Mouse (Mus musculus) cerebellum, adult 9-11 months (tissue): ENCODE results near the gene Chpt1.
"Not testable (repeated sequence)": the region's sequence is repeated elsewhere in the genome, so short reads cannot be mapped to it uniquely, and the experiment has no call there.

ENCODE experiments used
- DNase-seq: peaks from one replicate; pipeline ENCODE4 v3.0.0; 2022

The Chpt1 gene

GRCm38 (mm10) chr10:88494959-88495587, 8.8 kb downstream of the Chpt1 start:
- DNase-seq = no peak

DNA sequence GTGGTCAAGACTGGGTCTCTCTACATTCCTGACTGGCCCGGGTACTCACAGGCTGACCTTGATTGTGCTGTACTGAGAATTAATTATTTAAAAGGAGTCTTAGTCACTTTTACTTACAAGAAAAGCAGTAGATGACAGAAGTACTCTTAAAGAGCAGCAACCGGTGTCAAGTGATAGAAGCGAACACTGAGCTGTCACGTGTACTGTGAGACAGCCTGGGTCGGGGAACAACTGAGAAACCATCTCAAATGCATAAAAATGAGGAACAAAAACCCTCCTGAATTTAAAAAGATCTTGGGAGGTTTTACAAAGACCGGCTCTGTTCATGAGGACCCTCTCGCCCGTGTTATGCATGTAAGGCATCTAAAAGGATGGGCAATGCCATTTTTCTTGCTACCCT, 11.2 kb downstream of the Chpt1 start:
- DNase-seq = no peak

DNA sequence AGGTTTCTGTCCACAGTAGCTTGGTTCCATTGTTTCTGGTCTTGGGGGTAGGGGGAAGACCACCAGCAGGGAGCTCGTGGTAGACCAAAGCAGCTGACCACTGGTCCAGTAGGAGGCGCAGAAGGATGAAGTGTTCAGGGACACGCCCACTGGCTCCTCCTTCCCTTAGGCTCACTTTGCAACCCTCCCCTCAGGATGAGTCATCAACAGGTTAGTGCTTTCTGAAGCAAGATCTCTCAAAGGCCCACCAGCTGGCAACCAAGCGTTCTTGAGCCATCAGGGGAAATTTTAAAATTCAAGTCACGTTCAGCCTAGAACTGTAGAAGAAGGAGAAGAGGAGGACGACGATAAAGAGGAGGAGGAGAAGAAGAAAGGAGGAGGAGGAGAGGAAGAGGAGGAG, 12.2 kb downstream of the Chpt1 start:
- DNase-seq = no peak

DNA sequence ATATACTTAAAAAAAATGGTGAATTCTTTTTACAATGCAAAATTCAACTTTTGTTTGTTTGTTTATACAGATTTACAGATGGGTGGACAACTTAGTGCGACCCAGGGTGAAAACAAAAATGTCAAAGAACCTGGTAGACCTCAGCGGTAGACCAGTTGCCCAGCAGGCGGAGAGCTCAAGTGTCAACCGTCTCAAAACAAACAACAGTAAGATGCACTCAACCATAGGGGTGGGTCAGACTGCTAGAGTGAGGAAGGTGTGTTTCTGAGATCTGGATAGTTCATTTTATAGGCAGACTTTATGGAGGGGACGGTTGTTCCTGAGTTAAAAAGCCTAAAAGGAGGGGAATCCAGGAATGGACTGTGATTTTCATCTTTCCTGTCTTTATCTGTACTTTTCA, 15.2 kb downstream of the Chpt1 start:
- DNase-seq = no peak

DNA sequence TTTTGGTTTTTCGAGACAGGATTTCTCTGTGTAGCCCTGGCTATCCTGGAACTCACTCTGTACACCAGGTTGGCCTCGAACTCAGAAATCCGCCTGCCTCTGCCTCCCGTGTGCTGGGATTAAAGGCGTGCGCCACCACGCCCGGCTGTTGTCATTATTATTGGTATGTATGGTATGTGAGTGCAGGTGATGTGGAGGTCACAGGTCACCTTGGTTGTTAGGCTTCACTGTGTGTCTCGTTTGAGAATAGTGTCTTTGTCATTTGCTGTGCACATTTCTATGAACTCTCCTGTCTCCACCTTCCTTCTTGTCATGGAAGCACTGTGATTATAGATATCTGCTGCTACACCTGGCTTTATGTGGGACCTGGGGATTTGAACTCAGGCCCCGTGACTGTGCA, 21.0 kb downstream of the Chpt1 start:
- DNase-seq = not testable (repeated sequence)

GRCm38 (mm10) chr10:88460122-88460820, 43.6 kb downstream of the Chpt1 start:
- no peak for DNase-seq

DNA sequence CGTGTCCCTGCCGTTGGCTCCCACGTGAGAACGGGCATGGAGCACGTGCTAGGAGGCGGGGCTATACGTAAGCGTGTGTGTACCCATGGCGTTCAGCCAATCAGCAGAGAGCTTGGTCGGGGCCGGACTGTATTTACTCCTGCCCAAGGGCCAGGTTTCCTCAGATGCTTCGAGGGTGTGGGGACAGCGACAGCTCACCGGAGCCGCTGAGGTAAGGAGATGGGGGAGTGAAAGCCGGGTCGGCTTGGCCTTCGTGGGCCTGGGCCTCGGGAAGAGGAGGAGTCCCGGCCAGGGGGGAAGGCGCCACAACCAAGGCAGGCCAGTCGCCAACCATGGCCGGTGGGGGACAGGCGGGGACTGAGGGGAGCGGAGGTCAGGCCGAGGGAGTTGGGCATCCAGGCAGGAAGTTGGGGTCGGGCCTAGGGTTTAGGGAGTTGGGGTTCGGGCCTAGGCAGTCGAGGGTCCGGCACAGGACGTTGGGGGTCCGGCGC, 44.3 kb downstream of the Chpt1 start, which contains the start of gene Sycp3:
Sycp3 (plus strand) TSS at position 68 of the 491 bp plus-strand sequence.
- DNase-seq = no peak

DNA sequence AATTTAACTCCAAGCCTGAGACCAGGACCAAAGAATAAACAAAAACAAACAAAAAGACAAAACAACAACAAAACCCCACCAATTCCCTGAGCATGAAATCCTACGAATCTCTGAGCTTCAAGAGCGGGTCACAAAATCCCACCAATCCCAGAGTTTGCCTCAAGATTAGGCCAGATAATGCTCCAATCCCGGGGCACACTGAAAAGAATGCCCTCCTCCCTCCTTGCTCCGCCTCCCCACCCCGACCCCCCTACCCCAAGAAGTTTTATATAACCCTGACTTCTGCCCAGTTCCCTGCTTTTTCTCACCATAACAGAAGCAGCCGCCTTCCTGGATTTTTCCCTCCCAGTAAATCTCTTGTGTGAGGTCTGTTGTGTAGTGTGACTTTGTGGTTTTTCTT, 46.1 kb downstream of the Chpt1 start:
- DNase-seq = no peak

GRCm38 (mm10) chr10:88451990-88452389, 51.9 kb downstream of the Chpt1 start:
- no peak for DNase-seq

- peak; percentile 62 for DNase-seq
These were observed 52.7 kb downstream of the Chpt1 start for GRCm38 (mm10) chr10:88451221-88451620.

DNA sequence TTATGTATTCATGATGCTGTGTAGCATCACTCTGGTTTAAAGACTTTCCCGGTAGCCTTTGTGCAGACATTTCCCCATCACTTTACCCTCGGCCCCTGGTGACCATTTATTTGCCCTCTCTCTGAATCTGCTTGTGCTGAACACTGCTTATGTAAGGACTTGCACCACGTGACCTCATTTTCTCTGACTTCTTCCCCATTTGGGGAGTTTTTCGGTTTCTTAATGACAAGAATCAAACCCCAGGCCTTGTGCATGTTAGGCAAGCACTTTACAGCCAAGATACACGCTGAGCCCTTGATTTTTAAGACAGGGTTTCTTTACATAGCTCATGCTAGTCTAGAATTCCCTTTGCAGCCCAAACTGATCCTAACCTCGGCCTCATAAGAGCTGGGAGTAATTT, 62.6 kb downstream of the Chpt1 start:
- DNase-seq = no peak

GRCm38 (mm10) chr10:88427998-88428397, 75.9 kb downstream of the Chpt1 start:
- DNase-seq = no peak

GRCm38 (mm10) chr10:88426896-88427295, 77.0 kb downstream of the Chpt1 start:
- DNase-seq = no peak

DNA sequence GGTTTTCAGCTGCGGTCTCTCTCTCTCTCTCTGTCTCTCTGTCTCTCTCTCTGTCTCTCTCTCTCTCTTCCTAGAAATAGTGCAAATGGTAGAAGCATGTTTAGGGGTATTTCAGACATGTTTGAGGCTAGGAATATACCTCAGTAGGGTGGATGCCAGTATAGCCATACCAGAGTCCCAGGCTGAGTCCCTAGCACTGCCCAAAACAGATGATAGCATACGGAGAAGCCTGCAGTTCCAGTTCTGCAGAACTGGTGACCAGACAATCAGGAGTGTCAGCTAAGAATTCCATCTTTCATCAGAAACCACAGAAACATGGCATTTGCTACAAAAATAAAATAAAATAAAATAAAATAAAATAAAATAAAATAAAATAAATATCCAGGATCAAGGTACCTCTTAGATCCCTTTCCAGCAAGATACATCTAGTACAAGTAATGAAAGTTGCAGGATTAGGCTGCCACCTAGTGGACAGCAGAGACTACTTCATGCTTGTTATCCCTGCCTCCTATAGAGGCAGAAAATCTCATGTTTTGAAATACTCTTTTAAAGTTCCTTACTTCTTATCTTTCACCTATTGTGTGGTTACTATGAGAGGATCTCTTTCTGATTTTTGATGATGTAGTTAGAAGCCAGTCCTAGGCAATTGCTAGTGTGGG, 77.6 kb downstream of the Chpt1 start:
- DNase-seq = peak; percentile 44

- DNase-seq = no peak
These were observed 83.0 kb downstream of the Chpt1 start for GRCm38 (mm10) chr10:88420655-88421435.

GRCm38 (mm10) chr10:88420141-88420541, 83.7 kb downstream of the Chpt1 start:
- no peak for DNase-seq

DNA sequence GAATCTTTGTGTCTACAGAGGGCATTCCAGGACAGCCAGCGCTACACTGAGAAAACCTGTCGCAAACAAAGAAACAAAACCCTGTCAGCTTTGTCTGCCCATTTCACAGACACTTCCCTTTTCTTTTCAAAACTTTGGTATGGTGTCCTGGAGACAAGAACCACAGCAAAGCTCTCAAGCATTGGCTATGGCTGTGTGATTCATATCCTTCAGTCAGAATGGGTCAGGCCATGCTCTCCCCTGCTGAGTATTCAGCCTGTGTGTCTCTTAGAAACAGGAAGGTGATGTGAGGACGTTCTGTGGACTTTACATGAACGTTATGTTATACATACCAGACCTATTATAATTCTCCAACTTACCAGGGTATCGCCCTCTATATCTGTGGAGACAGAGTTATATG, 86.2 kb downstream of the Chpt1 start:
- DNase-seq = no peak

- DNase-seq = no peak
These were observed 91.4 kb downstream of the Chpt1 start for GRCm38 (mm10) chr10:88412290-88412995.

DNA sequence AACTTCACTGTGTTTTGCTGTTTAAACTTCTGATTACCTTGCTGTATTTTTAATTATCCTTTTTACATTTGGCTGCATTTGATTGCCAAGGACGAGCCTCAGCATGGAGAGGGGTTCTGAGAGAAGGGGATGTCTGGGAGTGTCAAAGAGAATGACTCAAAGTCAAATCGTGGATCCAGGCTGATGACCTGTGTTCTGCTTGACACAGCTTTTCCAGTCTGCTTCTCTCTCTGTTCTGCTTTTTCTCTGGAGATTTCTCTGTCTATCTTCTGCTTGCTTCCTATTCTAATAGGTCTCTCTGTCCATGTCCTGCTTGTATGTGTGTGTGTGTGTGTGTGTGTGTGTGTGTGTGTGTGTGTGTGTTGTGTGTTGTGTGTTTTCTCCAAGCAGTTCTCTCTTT, 94.1 kb downstream of the Chpt1 start:
- DNase-seq = no peak

DNA sequence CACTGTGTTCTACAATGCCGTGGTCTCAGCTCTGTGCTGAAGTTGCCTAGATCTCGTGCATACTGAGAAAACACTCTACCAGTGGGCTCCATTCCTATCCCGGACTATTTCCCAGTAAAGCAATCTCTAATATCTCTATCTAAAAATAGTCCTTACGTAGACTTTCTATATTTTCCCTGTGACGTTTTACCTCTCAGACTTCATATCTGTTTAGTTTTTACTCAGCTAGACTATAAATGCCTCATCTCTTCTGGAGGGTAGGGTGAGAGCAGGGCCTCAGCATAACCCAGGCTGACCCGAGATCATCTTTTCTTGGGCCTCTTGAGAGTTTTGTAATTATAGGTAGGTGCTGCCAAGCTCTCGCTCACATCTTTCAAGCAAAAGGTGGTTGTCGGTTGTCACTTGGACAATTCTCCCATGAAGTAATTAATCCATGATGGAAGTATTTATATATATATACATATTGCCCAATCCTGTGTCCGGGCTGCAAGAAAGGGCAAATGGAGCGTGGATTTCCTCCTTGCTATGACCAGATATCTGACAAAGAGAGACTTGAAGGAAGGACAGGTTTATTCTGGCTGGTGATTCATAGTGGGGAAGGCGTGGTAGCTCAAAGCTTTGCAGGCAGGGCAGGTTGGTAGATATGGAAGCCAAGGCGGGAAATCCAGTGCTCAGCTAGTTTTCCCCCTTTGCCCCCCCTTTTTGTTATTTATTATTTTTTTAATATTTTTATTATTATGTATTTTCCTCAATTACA, 95.8 kb downstream of the Chpt1 start:
- DNase-seq = no peak

GRCm38 (mm10) chr10:88405812-88406211, 98.1 kb downstream of the Chpt1 start:
- no peak for DNase-seq

GRCm38 (mm10) chr10:88404220-88404619, 99.7 kb downstream of the Chpt1 start:
- no peak for DNase-seq
